Mouse (Mus musculus): ENCODE results near the gene March10.
A peak's percentile ranks its signal among the peaks of the same experiment; 100 is the strongest.

March10 gene

GRCm38 (mm10) chr11:105311291-105311975 lies 145.1 kb downstream of the March10 start:
- DNase-seq = peak; percentile 70 to 76
